23 mouse cellular contexts compared by ENCODE assay signal in genomic region chr2:58613720-58614119, GRCm38 (mm10). TPM values are rescaled to one million over a fixed set of nuclear protein-coding genes. Genes with fewer than 3 reads are reported as not detected.
DNase-seq lines count a peak whose midpoint lies in the region; ATAC-seq and TF ChIP-seq lines count a peak whose summit lies in the region.
"Had no signal": no experiment of that assay in that cellular context is flagged by ENCODE, and none has a peak within 500 bp of the region (broad histone marks: within the 10 kb centered on the region; RNA-seq: fewer than 3 reads in every experiment).

No protein-coding gene starts in this region.

- H3K4me2 ChIP-seq in hindbrain, postnatal 0 days (ENCODE audit: low read depth, low read length), result no peak overlapping the region
- H3K4me2 ChIP-seq in midbrain, embryonic 14.5 days (ENCODE audit: low read length), result no peak overlapping the region
- H3K4me2 ChIP-seq: embryonic facial prominence, embryonic 12.5 days; heart, embryonic 15.5 days; intestine, embryonic 15.5 days; limb, embryonic 12.5 days; liver, embryonic 13.5 days; lung, embryonic 15.5 days; midbrain, embryonic 13.5 days had no signal

- no peaks in the 10 kb centered on the region for H3K36me3 ChIP-seq in hindbrain, postnatal 0 days (ENCODE audit: insufficient read depth, low read length)
- no peaks in the 10 kb centered on the region for H3K36me3 ChIP-seq in midbrain, embryonic 14.5 days (ENCODE audit: control insufficient read depth, insufficient read depth, low read length)
- H3K36me3 ChIP-seq: embryonic facial prominence, embryonic 12.5 days; heart, embryonic 15.5 days; intestine, embryonic 15.5 days; limb, embryonic 12.5 days; liver, embryonic 13.5 days; lung, embryonic 15.5 days; midbrain, embryonic 13.5 days had no signal

- no peak overlapping the region for H3K27ac ChIP-seq in hindbrain, postnatal 0 days
- no peak overlapping the region for H3K27ac ChIP-seq in midbrain, embryonic 14.5 days (replicated peaks; ENCODE audit: low read depth, low read length)
- H3K27ac ChIP-seq: embryonic facial prominence, embryonic 12.5 days; heart, adult 2 months; heart, embryonic 15.5 days; intestine, embryonic 15.5 days; kidney, postnatal 0 days; limb, embryonic 12.5 days; liver, embryonic 13.5 days; lung, embryonic 15.5 days; midbrain, embryonic 13.5 days; stomach, postnatal 0 days had no signal

- WGBS in hindbrain, postnatal 0 days, result 82% methylated on average over 3 of the region's 3 CpGs
- WGBS in midbrain, embryonic 14.5 days, result 89% methylated on average over 3 of the region's 3 CpGs

- ATAC-seq in hindbrain, postnatal 0 days, result no peak
- no peak for ATAC-seq in midbrain, embryonic 14.5 days (ENCODE audit: low FRiP score, low TSS enrichment)
- ATAC-seq: forebrain, embryonic 16.5 days; intestine, embryonic 15.5 days; midbrain, embryonic 13.5 days had no signal

- no peak for TF ChIP-seq CTCF in hindbrain, postnatal 0 days (IDR thresholded peaks at IDR 0.05; ENCODE audit: low read depth)

- no peaks in the 10 kb centered on the region for H3K27me3 ChIP-seq in hindbrain, postnatal 0 days (ENCODE audit: insufficient read depth, low read length)
- no peaks in the 10 kb centered on the region for H3K27me3 ChIP-seq in midbrain, embryonic 14.5 days (ENCODE audit: control insufficient read depth, insufficient read depth, low read length)
- H3K27me3 ChIP-seq: embryonic facial prominence, embryonic 12.5 days; heart, embryonic 15.5 days; intestine, embryonic 15.5 days; limb, embryonic 12.5 days; liver, embryonic 13.5 days; lung, embryonic 15.5 days; midbrain, embryonic 13.5 days had no signal

- H3K9ac ChIP-seq in hindbrain, postnatal 0 days (replicated peaks; ENCODE audit: low read length), result no peak overlapping the region
- no peak overlapping the region for H3K9ac ChIP-seq in midbrain, embryonic 14.5 days (replicated peaks; ENCODE audit: low read length)
- H3K9ac ChIP-seq: embryonic facial prominence, embryonic 12.5 days; heart, embryonic 15.5 days; intestine, embryonic 15.5 days; limb, embryonic 12.5 days; liver, embryonic 13.5 days; lung, embryonic 15.5 days; midbrain, embryonic 13.5 days had no signal

- peak; percentile 19 for DNase-seq in right cerebral cortex, adult 18-20 months
- no peak for DNase-seq in right cerebral cortex, postnatal 25 days
- DNase-seq in cerebellum, adult 9-11 months, result peak; percentile 30
- DNase-seq in layer of hippocampus, adult 8-10 months (ENCODE audit: low spot score in 2 of 2), result peak; percentile 71 to 72
- no peak for DNase-seq in hindbrain, postnatal 0 days (ENCODE audit: low spot score)
- no peak for DNase-seq in T-cell, adult 2 months (ENCODE audit: low spot score)
- no peak for DNase-seq in midbrain, embryonic 14.5 days
- DNase-seq: gastrocnemius, postnatal 10 days; heart, adult 2 months; liver, embryonic 13.5 days; retina, postnatal 1 day; thymus, postnatal 25 days had no signal

- H3K4me3 ChIP-seq in hindbrain, postnatal 0 days (ENCODE audit: low read length), result no peak overlapping the region
- no peak overlapping the region for H3K4me3 ChIP-seq in midbrain, embryonic 14.5 days (replicated peaks; ENCODE audit: low read depth, low read length)
- H3K4me3 ChIP-seq: embryonic facial prominence, embryonic 12.5 days; heart, adult 2 months; heart, embryonic 15.5 days; intestine, embryonic 15.5 days; limb, embryonic 12.5 days; liver, embryonic 13.5 days; lung, embryonic 15.5 days; midbrain, embryonic 13.5 days; myocyte had no signal

- H3K4me1 ChIP-seq in hindbrain, postnatal 0 days (ENCODE audit: insufficient read depth, low read length), result no peaks in the 10 kb centered on the region
- H3K4me1 ChIP-seq in midbrain, embryonic 14.5 days (ENCODE audit: control insufficient read depth, insufficient read depth, low read length), result no peaks in the 10 kb centered on the region
- H3K4me1 ChIP-seq: embryonic facial prominence, embryonic 12.5 days; heart, embryonic 15.5 days; intestine, embryonic 15.5 days; limb, embryonic 12.5 days; liver, embryonic 13.5 days; lung, embryonic 15.5 days; midbrain, embryonic 13.5 days had no signal

- H3K9me3 ChIP-seq in hindbrain, postnatal 0 days (ENCODE audit: low read length), result no peaks in the 10 kb centered on the region
- H3K9me3 ChIP-seq in midbrain, embryonic 14.5 days (ENCODE audit: control insufficient read depth, low read length), result no peaks in the 10 kb centered on the region; the same call in 1 of the 2 replicates
- H3K9me3 ChIP-seq: embryonic facial prominence, embryonic 12.5 days; heart, embryonic 15.5 days; intestine, embryonic 15.5 days; limb, embryonic 12.5 days; liver, embryonic 13.5 days; lung, embryonic 15.5 days; midbrain, embryonic 13.5 days had no signal

RNA-seq across cellular contexts. Expression of gene Upp2, which starts 46.6 kb away (rescaled TPM):
- 10 to 100 TPM; 30.7 to 36.8 (median 32.4) TPM for total RNA-seq in layer of hippocampus, adult 8-10 months (2022)
- total RNA-seq in hindbrain, postnatal 0 days (2014; rRNA removed), result 6.8 and 7.8 TPM in 2 replicates
- polyA plus RNA-seq in hindbrain, postnatal 0 days (2015; fragmentation: Nextera tagmentation; extraction: Ambion mirVana), result 10.4 and 11.8 TPM in 2 replicates
- 14.1 and 14.4 TPM in 2 replicates for polyA plus RNA-seq in midbrain, embryonic 14.5 days (2014; fragmentation: Nextera tagmentation; extraction: Ambion mirVana)
- total RNA-seq: neutrophil, adult 5-6 weeks had no signal

RNA-seq across cellular contexts. Expression of gene Acvr1, which starts 46.8 kb away (rescaled TPM):
- 10 to 100 TPM; 43.1 to 45.5 (median 44.5) TPM for total RNA-seq in layer of hippocampus, adult 8-10 months (2022)
- total RNA-seq in hindbrain, postnatal 0 days (2014; rRNA removed), result 11.5 and 12.5 TPM in 2 replicates
- polyA plus RNA-seq in hindbrain, postnatal 0 days (2015; fragmentation: Nextera tagmentation; extraction: Ambion mirVana), result 4.9 and 5.0 TPM in 2 replicates
- 5.6 and 7.5 TPM in 2 replicates for polyA plus RNA-seq in midbrain, embryonic 14.5 days (2014; fragmentation: Nextera tagmentation; extraction: Ambion mirVana)
- total RNA-seq: neutrophil, adult 5-6 weeks had no signal

Comparison
In these comparisons a context has a peak if more than half of its experiments do, and no peak if none do; other contexts are left out.
1. DNase-seq: peak in right cerebral cortex, adult 18-20 months (single experiment), cerebellum, adult 9-11 months (single experiment) and layer of hippocampus, adult 8-10 months (2 of 2); none in right cerebral cortex, postnatal 25 days (single experiment), hindbrain, postnatal 0 days (single experiment), T-cell, adult 2 months (single experiment) and midbrain, embryonic 14.5 days (single experiment).